Mouse (Mus musculus): ENCODE results near the gene Prnd. TPM values are rescaled to one million over a fixed set of nuclear protein-coding genes. Genes with fewer than 3 reads are reported as not detected.

Prnd gene
- polyA plus RNA-seq, 1 experiment from 2014 or later: 3.2 TPM

DNA sequence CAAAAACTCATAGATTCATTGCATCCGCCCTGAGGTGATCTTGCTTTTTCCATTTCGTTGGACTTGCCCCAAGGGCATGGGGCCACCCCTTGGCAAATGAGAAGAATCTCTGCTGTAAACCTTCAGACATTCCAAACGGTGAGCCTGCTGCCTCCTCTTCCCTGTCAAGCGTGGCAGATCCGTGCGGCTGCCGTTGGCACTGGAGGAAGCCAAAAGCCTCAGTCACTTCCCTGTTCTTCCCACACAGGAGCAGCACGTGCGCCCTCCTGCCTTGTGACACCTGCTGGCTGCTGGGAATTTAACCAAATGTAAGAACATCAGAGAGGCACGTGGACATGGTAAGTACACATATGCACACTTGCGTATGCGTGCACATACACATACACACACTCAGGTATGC is 45.1 kb downstream of the Prnd start:
- no peaks in the 10 kb centered on the region for H3K9me3 ChIP-seq (replicated peaks; ENCODE audit: control insufficient read depth, low read length)
- no peaks in the 10 kb centered on the region for H3K27me3 ChIP-seq (ENCODE audit: control insufficient read depth, insufficient read depth, low read length)
- no peaks in the 10 kb centered on the region for H3K36me3 ChIP-seq (ENCODE audit: control insufficient read depth, insufficient read depth, low read length)
- no peak overlapping the region for H3K4me3 ChIP-seq (ENCODE audit: low read depth, low read length)
- no peak for ATAC-seq (replicated peaks; ENCODE audit: insufficient number of reproducible peaks, low FRiP score, low TSS enrichment)
- H3K4me2 ChIP-seq: no peak overlapping the region
- peaks cover 10% of the 10 kb centered on the region; the same call in 1 of the 2 replicates for H3K4me1 ChIP-seq (ENCODE audit: control insufficient read depth, insufficient read depth, low read length)
- no peak overlapping the region for H3K9ac ChIP-seq (ENCODE audit: low read depth, low read length)
- 85% methylated on average over 12 of the region's 12 CpGs for WGBS (ENCODE audit: insufficient replicate concordance)
- no peak overlapping the region for H3K27ac ChIP-seq (ENCODE audit: low read depth, low read length)

DNA sequence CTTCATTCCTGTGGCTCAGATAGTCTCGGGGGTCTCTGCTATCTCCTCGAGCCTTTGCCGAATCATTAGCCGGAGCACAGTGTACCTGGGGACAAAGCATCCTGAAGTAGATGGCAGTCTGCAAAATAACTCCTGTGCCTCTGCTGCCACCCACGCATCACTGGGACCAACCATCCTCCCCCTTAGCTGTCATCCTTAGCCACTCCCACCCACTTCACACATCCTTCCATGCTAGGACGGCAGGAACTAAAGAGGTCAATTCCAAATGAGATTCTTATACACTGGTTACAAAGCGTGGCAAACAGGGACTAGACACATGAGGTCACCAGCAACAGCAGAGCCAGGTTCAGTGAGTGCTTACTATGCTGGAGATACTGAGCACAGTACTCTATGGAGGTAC is 45.7 kb downstream of the Prnd start:
- ATAC-seq (replicated peaks; ENCODE audit: insufficient number of reproducible peaks, low FRiP score, low TSS enrichment): no peak
- no peak overlapping the region for H3K27ac ChIP-seq (ENCODE audit: low read depth, low read length)
- H3K9me3 ChIP-seq (replicated peaks; ENCODE audit: control insufficient read depth, low read length): no peaks in the 10 kb centered on the region
- H3K4me2 ChIP-seq: no peak overlapping the region
- peaks cover 10% of the 10 kb centered on the region; the same call in 1 of the 2 replicates for H3K4me1 ChIP-seq (ENCODE audit: control insufficient read depth, insufficient read depth, low read length)
- 72% methylated on average over 7 of the region's 7 CpGs for WGBS (ENCODE audit: insufficient replicate concordance)
- H3K27me3 ChIP-seq (ENCODE audit: control insufficient read depth, insufficient read depth, low read length): no peaks in the 10 kb centered on the region
- H3K4me3 ChIP-seq (ENCODE audit: low read depth, low read length): no peak overlapping the region
- no peak overlapping the region for H3K9ac ChIP-seq (ENCODE audit: low read depth, low read length)
- no peaks in the 10 kb centered on the region for H3K36me3 ChIP-seq (ENCODE audit: control insufficient read depth, insufficient read depth, low read length)

DNA sequence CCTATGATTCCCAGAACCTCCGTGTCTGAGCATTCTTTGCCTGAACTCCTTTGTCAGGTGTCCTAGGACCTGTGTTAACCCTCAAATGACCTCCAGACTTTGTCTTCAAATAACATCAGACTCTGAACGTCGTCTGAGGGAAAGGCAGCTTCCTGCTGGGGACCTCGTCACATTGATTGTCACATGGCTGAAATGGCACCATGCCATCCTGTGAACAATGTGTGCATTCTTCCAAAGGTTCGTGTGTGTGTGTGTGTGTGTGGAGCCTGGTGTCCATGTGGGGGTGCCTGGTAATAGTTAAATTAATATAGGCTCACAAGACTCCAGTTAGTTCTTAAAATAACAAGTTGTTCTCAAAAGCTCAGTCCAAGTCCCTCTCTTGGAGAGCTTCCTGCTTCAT is 46.7 kb downstream of the Prnd start:
- H3K36me3 ChIP-seq (ENCODE audit: control insufficient read depth, insufficient read depth, low read length): no peaks in the 10 kb centered on the region
- peaks cover 11% of the 10 kb centered on the region; the same call in 1 of the 2 replicates for H3K4me1 ChIP-seq (ENCODE audit: control insufficient read depth, insufficient read depth, low read length)
- 56% methylated on average over 5 of the region's 5 CpGs for WGBS (ENCODE audit: insufficient replicate concordance)

DNA sequence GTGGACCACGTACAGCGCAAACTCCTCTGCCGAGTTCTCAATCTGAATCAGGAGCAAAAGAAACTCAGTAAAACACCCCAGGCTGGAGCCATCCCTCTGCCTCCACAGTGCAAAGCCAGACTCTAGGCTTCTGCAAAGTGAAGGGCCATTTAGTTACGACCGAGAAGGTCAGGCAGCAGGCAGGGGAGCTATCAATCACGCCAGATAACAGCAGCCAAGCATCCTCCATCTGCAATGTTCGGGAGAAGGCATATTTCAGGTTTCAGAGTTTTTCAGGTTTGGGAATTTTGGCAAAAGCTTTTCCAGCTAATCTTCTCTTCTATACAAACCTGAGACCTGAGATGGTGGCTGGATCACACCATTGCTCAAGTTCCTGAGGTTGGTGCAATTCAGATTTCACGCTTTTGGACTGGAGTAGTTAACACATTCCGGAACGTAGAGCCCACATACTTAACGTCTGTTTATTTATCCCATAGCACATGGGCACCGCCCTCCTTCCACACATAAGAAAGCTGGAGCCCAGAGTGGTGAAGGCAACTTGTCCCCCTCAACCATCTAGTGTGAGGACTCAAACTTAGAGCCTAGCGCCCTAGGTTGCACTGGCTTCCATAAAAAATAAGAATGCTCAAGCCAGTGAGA is 51.2 kb downstream of the Prnd start:
- Histone ChIP-seq H3K4me2 (no peak overlapping the region), H3K9ac (ENCODE audit: low read depth, low read length) (no peak overlapping the region), H3K9me3 (replicated peaks; ENCODE audit: control insufficient read depth, low read length) (no peaks in the 10 kb centered on the region), H3K4me1 (ENCODE audit: control insufficient read depth, insufficient read depth, low read length) (0 out of 2 replicates have a peak, but pooled peaks cover 10% of the 10 kb centered on the region), H3K27me3 (ENCODE audit: control insufficient read depth, insufficient read depth, low read length) (no peaks in the 10 kb centered on the region), H3K36me3 (ENCODE audit: control insufficient read depth, insufficient read depth, low read length) (no peaks in the 10 kb centered on the region), H3K4me3 (ENCODE audit: low read depth, low read length) (no peak overlapping the region), H3K27ac (ENCODE audit: low read depth, low read length) (no peak overlapping the region)
- 55% methylated on average over 13 of the region's 13 CpGs for WGBS (ENCODE audit: insufficient replicate concordance)
- ATAC-seq (replicated peaks; ENCODE audit: insufficient number of reproducible peaks, low FRiP score, low TSS enrichment): no peak

More for the DNA sequence above, 46.7 kb downstream of the Prnd start:
- Histone ChIP-seq H3K9me3 (replicated peaks; ENCODE audit: control insufficient read depth, low read length) (no peaks in the 10 kb centered on the region), H3K4me2 (no peak overlapping the region), H3K27me3 (ENCODE audit: control insufficient read depth, insufficient read depth, low read length) (no peaks in the 10 kb centered on the region), H3K4me3 (ENCODE audit: low read depth, low read length) (no peak overlapping the region), H3K27ac (ENCODE audit: low read depth, low read length) (no peak overlapping the region), H3K9ac (ENCODE audit: low read depth, low read length) (no peak overlapping the region)
- no peak for ATAC-seq (replicated peaks; ENCODE audit: insufficient number of reproducible peaks, low FRiP score, low TSS enrichment)

DNA sequence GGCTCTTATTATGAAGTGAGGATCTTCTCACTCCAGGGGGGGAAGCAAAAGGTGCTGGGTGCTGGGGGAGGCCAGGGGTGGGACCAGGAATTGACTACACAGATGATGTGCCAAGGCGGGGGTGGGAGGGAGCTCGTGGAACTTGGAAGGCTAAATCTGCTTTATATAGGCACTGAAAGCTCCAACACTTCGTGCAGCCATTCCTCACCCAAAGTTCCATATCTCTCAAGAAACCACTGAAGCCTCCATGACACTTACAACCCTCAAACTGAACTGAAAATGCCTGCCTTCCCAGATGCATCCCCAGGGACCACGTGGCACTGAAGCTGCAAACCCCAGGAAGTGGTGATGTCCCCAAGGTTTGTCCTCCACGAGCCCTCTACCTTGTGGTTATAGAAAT is 53.3 kb downstream of the Prnd start:
- WGBS (ENCODE audit: insufficient replicate concordance): 71% methylated on average over 5 of the region's 5 CpGs

DNA sequence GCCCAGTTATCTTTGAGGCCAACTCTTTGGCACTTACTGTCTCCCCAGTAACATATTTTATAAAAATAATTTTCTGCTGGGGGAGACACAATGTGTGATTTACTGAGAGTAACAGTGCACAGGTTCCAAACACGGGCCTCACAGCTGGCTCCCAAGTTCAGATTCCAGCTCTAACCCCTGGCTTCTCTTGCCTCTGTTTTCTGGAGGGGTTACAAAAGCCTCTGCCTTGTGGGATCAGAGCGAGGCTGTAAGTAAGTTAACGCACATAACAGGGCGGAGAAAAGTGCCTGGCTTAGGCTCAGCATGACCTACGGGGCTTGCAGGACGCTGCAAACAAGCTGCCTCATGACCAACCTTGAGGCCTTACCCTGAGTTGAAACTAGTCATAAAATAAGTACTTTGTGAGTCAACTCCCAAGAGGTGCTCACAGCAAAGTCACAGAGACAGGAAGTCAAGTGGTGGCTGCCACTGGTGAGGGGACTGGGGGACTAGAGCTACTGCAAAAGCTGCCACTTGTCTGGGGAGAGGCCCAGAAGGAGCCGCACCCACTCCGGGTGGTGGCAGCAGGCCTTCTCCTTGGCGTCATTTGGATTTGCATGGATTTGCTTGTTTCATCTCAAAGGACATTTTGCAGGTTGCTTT is 54.0 kb downstream of the Prnd start:
- no peak overlapping the region for H3K27ac ChIP-seq (ENCODE audit: low read depth, low read length)
- ATAC-seq (replicated peaks; ENCODE audit: insufficient number of reproducible peaks, low FRiP score, low TSS enrichment): no peak
- 75% methylated on average over 9 of the region's 9 CpGs for WGBS (ENCODE audit: insufficient replicate concordance)

More for the DNA sequence above, 53.3 kb downstream of the Prnd start:
- H3K36me3 ChIP-seq (ENCODE audit: control insufficient read depth, insufficient read depth, low read length): no peaks in the 10 kb centered on the region
- 0 out of 2 replicates have a peak, but pooled peaks cover 10% of the 10 kb centered on the region for H3K4me1 ChIP-seq (ENCODE audit: control insufficient read depth, insufficient read depth, low read length)
- H3K9ac ChIP-seq (ENCODE audit: low read depth, low read length): no peak overlapping the region
- no peak overlapping the region for H3K4me2 ChIP-seq
- no peaks in the 10 kb centered on the region for H3K27me3 ChIP-seq (ENCODE audit: control insufficient read depth, insufficient read depth, low read length)
- H3K9me3 ChIP-seq (replicated peaks; ENCODE audit: control insufficient read depth, low read length): no peaks in the 10 kb centered on the region
- no peak for ATAC-seq (replicated peaks; ENCODE audit: insufficient number of reproducible peaks, low FRiP score, low TSS enrichment)
- no peak overlapping the region for H3K4me3 ChIP-seq (ENCODE audit: low read depth, low read length)
- H3K27ac ChIP-seq (ENCODE audit: low read depth, low read length): no peak overlapping the region

DNA sequence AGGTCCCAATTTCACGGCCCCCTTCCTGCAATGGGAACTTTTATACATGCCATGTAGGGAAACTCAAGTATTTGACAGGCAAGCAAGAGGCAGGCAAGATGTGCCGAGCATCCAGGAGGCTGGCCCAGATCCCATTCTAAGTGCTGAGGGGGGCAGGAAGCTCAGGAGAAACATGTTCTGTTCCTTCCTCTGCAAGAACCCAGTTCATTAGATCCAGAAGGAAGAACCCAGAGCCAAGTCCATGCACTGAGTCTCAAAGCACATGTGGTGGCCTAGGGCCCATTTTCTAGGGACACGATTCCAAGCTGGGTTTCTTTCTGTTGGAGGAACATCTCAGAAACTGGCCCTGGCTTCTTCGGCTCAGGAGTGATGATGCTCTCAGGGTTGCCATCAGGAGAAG is 54.8 kb downstream of the Prnd start:
- WGBS (ENCODE audit: insufficient replicate concordance): 85% methylated on average over 4 of the region's 4 CpGs
- Histone ChIP-seq H3K9ac (ENCODE audit: low read depth, low read length) (no peak overlapping the region), H3K27me3 (ENCODE audit: control insufficient read depth, insufficient read depth, low read length) (no peaks in the 10 kb centered on the region), H3K4me1 (ENCODE audit: control insufficient read depth, insufficient read depth, low read length) (0 out of 2 replicates have a peak, but pooled peaks cover 10% of the 10 kb centered on the region), H3K9me3 (replicated peaks; ENCODE audit: control insufficient read depth, low read length) (no peaks in the 10 kb centered on the region), H3K4me2 (no peak overlapping the region), H3K27ac (ENCODE audit: low read depth, low read length) (no peak overlapping the region), H3K36me3 (ENCODE audit: control insufficient read depth, insufficient read depth, low read length) (no peaks in the 10 kb centered on the region), H3K4me3 (ENCODE audit: low read depth, low read length) (no peak overlapping the region)
- no peak for ATAC-seq (replicated peaks; ENCODE audit: insufficient number of reproducible peaks, low FRiP score, low TSS enrichment)

More for the DNA sequence above, 54.0 kb downstream of the Prnd start:
- Histone ChIP-seq H3K9ac (ENCODE audit: low read depth, low read length) (no peak overlapping the region), H3K27me3 (ENCODE audit: control insufficient read depth, insufficient read depth, low read length) (no peaks in the 10 kb centered on the region), H3K9me3 (replicated peaks; ENCODE audit: control insufficient read depth, low read length) (no peaks in the 10 kb centered on the region), H3K4me1 (ENCODE audit: control insufficient read depth, insufficient read depth, low read length) (0 out of 2 replicates have a peak, but pooled peaks cover 10% of the 10 kb centered on the region), H3K4me3 (ENCODE audit: low read depth, low read length) (no peak overlapping the region), H3K36me3 (ENCODE audit: control insufficient read depth, insufficient read depth, low read length) (no peaks in the 10 kb centered on the region), H3K4me2 (no peak overlapping the region)
